Comparison of ENCODE assay signal across 16 mouse cellular contexts in genomic region chr17:45468302-45468701, GRCm38 (mm10). TPM values are rescaled to one million over a fixed set of nuclear protein-coding genes. Genes with fewer than 3 reads are reported as not detected.
"Had no signal": no experiment of that assay in that cellular context is flagged by ENCODE, and none has a peak within 500 bp of the region (broad histone marks: within the 10 kb centered on the region; RNA-seq: fewer than 3 reads in every experiment).

No protein-coding gene starts in this region.

- H3K36me3 ChIP-seq: limb, embryonic 12.5 days; liver, embryonic 13.5 days; lung, embryonic 15.5 days; midbrain, embryonic 12.5 days; neural tube, embryonic 15.5 days; stomach, embryonic 15.5 days had no signal

- H3K4me3 ChIP-seq: limb, embryonic 12.5 days; liver, embryonic 13.5 days; lung, embryonic 15.5 days; megakaryocyte, embryonic 14.5 days; midbrain, embryonic 12.5 days; myocyte; neural tube, embryonic 15.5 days; stomach, embryonic 15.5 days had no signal

- H3K27ac ChIP-seq: limb, embryonic 12.5 days; liver, embryonic 13.5 days; lung, embryonic 15.5 days; macrophage; midbrain, embryonic 12.5 days; neural tube, embryonic 15.5 days; stomach, embryonic 15.5 days had no signal

- H3K9me3 ChIP-seq: lung, embryonic 15.5 days; midbrain, embryonic 12.5 days; neural tube, embryonic 15.5 days; stomach, embryonic 15.5 days had no signal

- H3K9ac ChIP-seq: limb, embryonic 12.5 days; liver, embryonic 13.5 days; liver, postnatal 0 days; lung, embryonic 15.5 days; midbrain, embryonic 12.5 days; neural tube, embryonic 15.5 days; stomach, embryonic 15.5 days had no signal

- H3K4me2 ChIP-seq: limb, embryonic 12.5 days; liver, embryonic 13.5 days; lung, embryonic 15.5 days; midbrain, embryonic 12.5 days; neural tube, embryonic 15.5 days; stomach, embryonic 15.5 days had no signal

- DNase-seq: kidney, adult 8-10 months; kidney, postnatal 25 days; layer of hippocampus, adult 9-11 months; liver; liver, embryonic 13.5 days; liver, postnatal 0 days; lung, postnatal 14 days; thymus, postnatal 36 days had no signal

- H3K27me3 ChIP-seq: lung, embryonic 15.5 days; neural tube, embryonic 15.5 days; stomach, embryonic 15.5 days had no signal

- H3K4me1 ChIP-seq: limb, embryonic 12.5 days; liver, embryonic 13.5 days; lung, embryonic 15.5 days; midbrain, embryonic 12.5 days; neural tube, embryonic 15.5 days; stomach, embryonic 15.5 days had no signal

- ATAC-seq: liver, postnatal 0 days had no signal

RNA-seq across cellular contexts. Expression of gene Spats1, which starts 6.9 kb away (rescaled TPM):
- polyA plus RNA-seq: liver, postnatal 0 days; macrophage had no signal

RNA-seq across cellular contexts. Expression of gene Tcte1, which starts 54.9 kb away (rescaled TPM):
- polyA plus RNA-seq: liver, embryonic 13.5 days; liver, postnatal 0 days; macrophage; myocyte had no signal
